ENCODE assay signal across 30 mouse cellular contexts in the genomic region with DNA sequence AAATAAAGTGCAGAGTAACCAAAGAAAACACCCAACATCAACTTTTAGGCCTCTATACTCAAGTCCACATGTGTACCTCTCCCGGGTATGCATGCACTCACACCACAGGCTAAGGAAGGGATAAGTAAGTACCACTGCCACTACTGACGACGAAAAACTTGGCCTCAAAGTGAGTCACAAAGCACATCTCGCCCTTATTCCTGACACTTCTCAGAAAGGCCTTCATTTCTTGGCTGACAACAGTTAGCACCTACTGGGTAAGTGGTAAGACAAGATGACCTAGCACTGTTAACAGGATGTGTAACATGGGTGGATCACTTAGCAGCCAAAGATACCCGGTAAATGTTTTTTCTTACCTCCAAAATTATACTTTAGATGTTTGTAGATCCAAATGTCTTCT.
"Had no signal": no experiment of that assay in that cellular context is flagged by ENCODE, and none has a peak within 500 bp of the region (broad histone marks: within the 10 kb centered on the region; RNA-seq: fewer than 3 reads in every experiment).

No protein-coding gene starts in this region.

- H3K27ac ChIP-seq: heart, embryonic 10.5 days; heart, embryonic 13.5 days; heart, embryonic 15.5 days; hindbrain, embryonic 10.5 days; hindbrain, embryonic 12.5 days; hindbrain, embryonic 13.5 days; hindbrain, embryonic 14.5 days; hindbrain, embryonic 15.5 days; hindbrain, postnatal 0 days; intestine, embryonic 15.5 days; kidney, embryonic 15.5 days; kidney, postnatal 0 days; layer of hippocampus, adult 2 months had no signal

- H3K36me3 ChIP-seq: heart, embryonic 10.5 days; heart, embryonic 12.5 days; heart, embryonic 13.5 days; heart, embryonic 15.5 days; hindbrain, embryonic 10.5 days; hindbrain, embryonic 12.5 days; hindbrain, embryonic 13.5 days; hindbrain, embryonic 15.5 days; intestine, embryonic 15.5 days; kidney, embryonic 15.5 days had no signal

- H3K4me1 ChIP-seq: heart, embryonic 10.5 days; hindbrain, embryonic 12.5 days; intestine, embryonic 15.5 days had no signal

- H3K4me3 ChIP-seq: heart, embryonic 10.5 days; heart, embryonic 12.5 days; heart, embryonic 13.5 days; heart, embryonic 15.5 days; hindbrain, embryonic 10.5 days; hindbrain, embryonic 12.5 days; hindbrain, embryonic 13.5 days; hindbrain, embryonic 15.5 days; intestine, embryonic 15.5 days; kidney, embryonic 15.5 days; layer of hippocampus, adult 2 months had no signal

- H3K27me3 ChIP-seq: hindbrain, embryonic 15.5 days; intestine, embryonic 15.5 days had no signal

- DNase-seq: heart, postnatal 10 days; heart, postnatal 14 days; heart, postnatal 36 days; heart, postnatal 4 days; kidney, adult 11 months; kidney, adult 18-20 months; kidney, adult 2 months; kidney, adult 8-10 months; kidney, adult 9 months; kidney, postnatal 10 days; kidney, postnatal 14 days; kidney, postnatal 25 days; kidney, postnatal 36 days; kidney, postnatal 4 days; layer of hippocampus, adult 9-11 months; layer of hippocampus, postnatal 36 days had no signal
